Mouse (Mus musculus) E14TG2a.4 (cell line): ENCODE results near the gene Pdzrn3.

Source experiments
- CTCF ChIP-seq: conservative IDR thresholded peaks from 2 replicates; pipeline ENCODE4 v1.5.1; 2014; ENCODE audit warnings: low read length
- NANOG ChIP-seq: IDR thresholded peaks from 2 replicates; pipeline ENCODE4 v1.6.1; 2014; ENCODE audit warnings: borderline replicate concordance, low read length, mixed read lengths
- POU5F1 ChIP-seq: IDR thresholded peaks from 2 replicates; pipeline ENCODE4 v1.6.1; 2014; ENCODE audit warnings: low read length, borderline replicate concordance

DNA sequence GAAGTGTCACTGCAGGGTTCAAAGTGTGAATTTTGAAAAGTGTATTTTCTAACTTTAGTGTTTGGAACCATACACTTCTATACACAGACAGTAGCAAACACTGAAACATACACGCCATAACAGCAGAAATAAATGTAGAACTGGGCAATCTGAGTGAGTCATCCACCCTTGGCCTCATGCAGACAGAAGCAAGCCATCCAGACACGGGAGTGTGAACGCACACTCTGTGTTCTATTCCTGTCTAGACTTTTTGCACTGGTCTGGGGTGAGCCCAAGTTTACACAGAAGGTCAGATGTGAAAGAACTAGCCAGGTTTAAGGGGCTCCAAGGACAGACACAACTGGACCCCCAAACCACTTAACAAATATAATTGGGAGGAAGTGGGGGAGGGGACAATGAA lies 57.3 kb downstream of the Pdzrn3 start:
- no peak for TF ChIP-seq CTCF
- no peak for TF ChIP-seq POU5F1
- no peak for TF ChIP-seq NANOG
